Mouse (Mus musculus): ENCODE results near the gene Tspyl3.

The Tspyl3 gene

GRCm38 (mm10) chr2:153227959-153228358 lies 2.7 kb upstream of the Tspyl3 start:
- no peak for DNase-seq

DNA sequence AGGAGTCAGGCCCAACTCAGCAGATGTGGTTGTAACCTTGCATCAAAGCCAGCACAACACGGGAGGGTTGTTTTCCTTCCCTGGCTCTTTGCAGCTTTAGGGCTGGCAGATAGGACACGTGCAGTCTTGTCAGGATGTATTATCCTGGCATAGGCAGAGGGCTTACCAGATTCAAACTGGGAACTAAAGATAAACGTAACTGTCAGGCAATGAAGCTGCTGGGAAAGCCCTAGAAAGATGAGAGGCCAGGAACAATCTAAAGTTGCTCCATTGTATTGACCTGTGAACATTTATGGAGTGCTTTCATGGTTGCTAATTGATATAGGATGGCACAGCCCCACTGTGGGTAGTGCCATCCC lies 333 bp upstream of the Tspyl3 start:
- DNase-seq, result no peak

GRCm38 (mm10) chr2:153222566-153222965 lies 2.7 kb downstream of the Tspyl3 start:
- no peak for DNase-seq

DNA sequence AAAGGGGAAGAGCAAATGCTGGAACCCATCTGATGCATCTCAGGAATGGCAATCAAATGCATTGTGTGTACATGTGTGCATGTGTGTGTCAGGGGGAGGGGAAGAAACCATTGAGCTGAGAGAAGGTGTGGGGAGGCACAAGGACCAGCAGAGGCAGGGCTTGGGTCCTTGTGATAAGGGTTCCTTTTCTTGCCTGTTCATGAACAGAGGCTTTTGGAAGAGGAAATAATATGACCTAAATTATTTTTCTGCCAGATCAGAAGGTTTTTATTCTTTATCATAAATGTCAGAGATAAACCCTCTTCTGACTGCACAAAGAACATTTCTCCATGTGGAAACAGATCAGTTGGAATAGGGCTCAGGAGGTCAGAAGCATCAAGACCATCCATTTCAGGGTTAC lies 3.1 kb downstream of the Tspyl3 start:
- no peak for DNase-seq

- no peak for DNase-seq
Measured at GRCm38 (mm10) chr2:153221620-153222019, 3.6 kb downstream of the Tspyl3 start.

DNA sequence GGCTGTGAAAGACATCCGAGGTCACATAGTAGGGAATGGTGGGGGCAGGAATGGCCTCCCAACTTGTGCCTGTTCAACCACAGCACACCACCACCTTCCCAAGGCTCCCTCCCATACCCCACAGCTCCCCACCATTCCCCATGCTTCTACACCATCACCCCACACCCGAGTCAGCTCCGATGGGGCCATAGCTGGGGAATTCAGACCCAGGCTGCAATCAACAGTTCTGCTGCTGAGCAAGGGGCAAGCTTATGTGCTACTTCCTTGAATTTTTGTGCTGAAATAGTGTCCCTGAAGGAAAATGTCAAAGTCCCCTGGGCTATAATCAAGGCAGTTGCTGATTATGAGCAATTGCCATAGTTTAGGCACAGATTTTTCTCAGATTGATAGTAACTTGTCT lies 6.7 kb downstream of the Tspyl3 start:
- no peak for DNase-seq

DNA sequence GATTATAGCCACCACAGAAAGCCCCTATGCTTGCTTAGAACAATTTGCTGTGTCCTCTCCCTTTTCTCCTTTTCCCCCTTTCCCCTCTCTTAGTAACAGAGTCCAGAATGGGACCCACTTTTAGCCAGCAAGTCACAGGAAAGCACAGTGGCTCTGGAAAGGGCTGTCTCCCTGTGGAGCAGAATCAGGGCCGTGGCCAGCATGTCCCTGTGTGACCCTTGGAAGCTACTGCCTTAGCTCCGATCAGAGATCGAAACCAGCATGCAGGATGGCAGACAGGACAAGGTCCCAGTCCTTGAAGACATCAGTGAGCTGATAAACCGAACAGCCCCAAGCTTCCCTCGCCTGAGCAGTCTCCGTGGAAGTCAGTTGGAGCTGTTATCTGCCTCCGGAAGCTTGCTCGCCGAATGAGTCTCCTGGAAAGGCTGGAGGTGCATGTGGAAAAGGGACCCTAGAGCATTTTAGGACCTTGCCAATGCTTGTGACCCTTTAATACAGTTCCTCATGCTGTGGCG lies 7.4 kb downstream of the Tspyl3 start:
- no peak for DNase-seq

DNA sequence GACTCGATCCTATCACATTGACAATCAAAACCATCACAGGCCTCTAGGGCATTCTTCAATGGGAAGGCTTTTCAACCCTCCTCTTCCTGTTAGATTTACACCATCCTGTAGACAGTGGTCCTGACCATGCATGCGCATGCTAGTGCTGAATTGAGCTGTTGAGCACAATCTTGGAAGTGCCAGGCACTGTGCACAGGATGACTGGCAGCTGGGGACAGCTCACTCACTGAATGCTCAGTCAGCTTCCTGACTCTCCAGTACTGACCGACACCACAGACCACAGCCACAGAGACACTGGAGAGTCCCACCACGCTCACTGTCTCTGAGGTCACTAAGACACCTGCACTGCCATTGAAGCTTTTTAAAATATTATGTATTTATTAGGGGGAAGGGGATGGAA lies 9.8 kb downstream of the Tspyl3 start:
- no peak for DNase-seq

DNA sequence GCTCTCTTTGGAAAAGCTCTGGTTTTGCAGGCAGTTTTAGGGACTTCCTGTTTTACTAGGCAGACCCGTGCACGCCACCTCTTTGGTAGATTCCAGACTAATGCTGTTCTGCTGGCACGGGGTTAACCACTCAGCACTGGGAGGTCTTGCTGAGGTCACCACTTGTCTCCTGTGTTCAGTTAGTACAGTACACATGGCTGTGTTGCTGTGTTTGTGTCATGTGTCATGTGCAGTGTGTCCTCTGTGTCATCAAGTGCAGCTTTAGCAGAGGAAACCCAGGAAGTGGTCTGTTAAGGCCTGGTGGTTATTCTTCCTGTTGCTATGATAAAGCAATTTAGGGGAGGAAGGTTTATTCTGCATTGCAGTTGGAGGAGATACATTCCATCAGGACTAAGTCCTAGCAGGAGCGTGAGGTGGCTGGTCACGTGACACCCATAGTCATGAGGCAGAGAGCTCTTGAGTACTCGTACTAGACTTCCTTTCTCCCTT lies 10.4 kb downstream of the Tspyl3 start:
- DNase-seq, result peak; percentile 64

DNA sequence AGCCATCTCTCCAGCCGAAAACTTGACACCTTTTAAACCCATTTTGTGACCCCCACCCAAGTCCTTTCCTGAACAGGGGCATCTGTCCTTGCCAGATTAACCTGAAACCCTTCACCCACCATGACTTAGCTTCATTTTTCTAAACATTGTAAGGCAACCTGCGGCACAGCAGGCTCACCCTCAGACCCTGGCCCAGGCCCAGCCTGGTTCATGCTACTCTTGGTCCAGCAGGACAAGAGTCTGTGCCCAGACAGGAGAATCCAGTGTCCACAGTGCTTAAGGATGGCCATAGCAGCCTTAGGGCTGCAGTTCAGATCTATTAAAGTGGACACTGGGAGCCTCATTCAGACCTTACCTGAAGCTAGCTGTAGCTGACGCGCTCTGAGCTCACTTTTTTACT lies 11.9 kb downstream of the Tspyl3 start:
- no peak for DNase-seq

DNA sequence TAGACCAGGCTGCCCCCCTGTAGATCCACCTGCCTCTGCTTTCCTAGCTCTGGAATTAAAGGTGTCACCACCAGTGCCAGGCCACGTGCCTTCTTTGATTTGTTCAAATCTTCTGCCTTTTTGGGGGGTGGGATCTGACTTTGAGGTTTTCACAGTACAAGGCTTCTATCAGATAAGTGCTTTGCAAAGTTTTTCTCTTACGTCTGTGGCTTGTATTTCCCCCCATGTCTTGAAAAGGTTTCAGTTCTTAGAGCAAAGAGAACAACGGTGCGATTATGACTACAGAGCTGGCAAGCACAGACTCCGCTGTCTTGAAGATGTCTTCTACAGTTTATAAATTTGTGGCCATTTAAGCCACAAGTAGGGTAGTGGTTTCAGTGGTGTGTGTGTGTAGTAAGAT lies 13.8 kb downstream of the Tspyl3 start:
- DNase-seq, result no peak

- DNase-seq, result no peak
Measured at GRCm38 (mm10) chr2:153209286-153209685, 16.0 kb downstream of the Tspyl3 start.

DNA sequence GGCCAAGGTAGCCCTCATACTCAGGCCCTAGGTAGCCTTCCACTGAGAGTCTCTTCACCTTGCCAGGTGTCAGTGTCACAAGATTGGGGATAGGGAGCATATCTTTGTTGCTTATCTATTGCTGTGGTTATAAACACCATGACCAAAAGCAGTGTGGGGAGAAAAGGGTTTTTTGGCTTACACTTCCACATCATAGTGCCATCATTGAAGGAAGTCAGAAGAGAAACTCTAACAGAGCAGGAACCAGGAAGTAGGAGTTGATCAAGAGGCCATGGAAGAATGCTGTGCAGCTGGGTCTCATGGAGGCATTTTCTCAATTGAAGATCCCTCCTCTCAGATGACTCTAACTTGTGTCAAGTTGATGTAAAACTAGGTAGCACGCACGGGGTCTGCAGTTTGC lies 17.1 kb downstream of the Tspyl3 start:
- DNase-seq, result no peak

GRCm38 (mm10) chr2:153202766-153203165 lies 22.5 kb downstream of the Tspyl3 start:
- no peak for DNase-seq

DNA sequence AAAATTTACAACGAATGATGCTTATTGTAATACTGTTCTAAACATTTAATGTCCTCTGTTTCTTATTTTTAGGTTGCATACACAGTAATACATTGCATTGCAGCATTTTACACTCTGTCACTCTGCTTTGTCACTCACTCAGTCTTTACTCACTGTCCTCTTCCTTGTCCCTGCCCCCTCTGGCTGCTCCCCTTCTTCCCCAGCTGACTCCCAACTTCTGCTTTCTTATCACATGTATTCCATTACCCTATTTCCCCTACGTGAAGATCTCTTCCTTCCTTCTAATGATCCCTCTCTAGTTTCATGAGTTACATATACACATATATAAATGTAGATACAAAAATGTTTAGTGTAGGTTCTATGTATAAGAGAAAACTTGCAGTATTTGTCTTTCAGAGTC lies 26.1 kb downstream of the Tspyl3 start:
- peak; percentile 20 for DNase-seq

- DNase-seq, result peak; percentile 20
Measured at GRCm38 (mm10) chr2:153198485-153198884, 26.8 kb downstream of the Tspyl3 start.

DNA sequence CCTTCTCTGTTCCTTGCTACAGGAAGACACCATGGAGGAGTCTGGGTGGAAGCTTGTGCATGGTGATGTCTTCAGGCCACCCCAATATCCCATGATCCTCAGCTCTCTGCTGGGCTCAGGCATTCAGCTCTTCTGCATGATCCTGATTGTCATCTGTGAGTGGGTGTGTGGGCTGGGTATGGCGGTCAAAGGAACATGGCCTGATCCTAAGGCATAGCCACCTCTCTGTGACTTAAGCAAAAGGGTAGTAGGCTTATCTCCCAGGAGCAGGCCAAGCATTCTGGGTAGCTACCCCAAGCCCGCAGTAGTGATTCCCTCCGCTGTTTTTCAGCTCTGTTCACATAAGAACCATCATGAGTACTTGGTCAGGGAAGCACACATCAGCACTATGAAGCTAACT lies 31.0 kb downstream of the Tspyl3 start:
- no peak for DNase-seq

GRCm38 (mm10) chr2:153191242-153191641 lies 34.0 kb downstream of the Tspyl3 start:
- no peak for DNase-seq

- no peak for DNase-seq
Measured at GRCm38 (mm10) chr2:153187848-153188247, 37.4 kb downstream of the Tspyl3 start.

DNA sequence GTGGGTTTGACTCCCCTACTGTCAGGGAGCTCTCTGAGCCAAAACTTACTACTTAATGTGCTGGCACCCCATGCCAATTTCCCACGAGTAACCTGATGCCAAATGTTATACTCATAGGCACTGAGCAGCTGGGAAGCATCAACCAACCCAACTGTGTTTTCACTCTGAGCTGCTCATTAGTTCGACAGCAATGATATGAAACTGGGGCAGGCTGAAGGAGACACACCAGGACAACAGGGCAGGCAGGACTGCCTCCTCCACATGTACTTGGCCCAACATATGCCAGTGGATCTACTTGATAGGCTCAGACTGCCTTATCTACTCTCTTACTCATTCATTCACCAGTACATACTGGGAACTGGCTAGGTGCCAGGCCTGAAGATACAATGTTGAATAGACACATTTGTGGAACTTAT lies 39.1 kb downstream of the Tspyl3 start:
- DNase-seq, result peak; percentile 33

GRCm38 (mm10) chr2:153179961-153180360 lies 45.3 kb downstream of the Tspyl3 start:
- DNase-seq, result no peak

DNA sequence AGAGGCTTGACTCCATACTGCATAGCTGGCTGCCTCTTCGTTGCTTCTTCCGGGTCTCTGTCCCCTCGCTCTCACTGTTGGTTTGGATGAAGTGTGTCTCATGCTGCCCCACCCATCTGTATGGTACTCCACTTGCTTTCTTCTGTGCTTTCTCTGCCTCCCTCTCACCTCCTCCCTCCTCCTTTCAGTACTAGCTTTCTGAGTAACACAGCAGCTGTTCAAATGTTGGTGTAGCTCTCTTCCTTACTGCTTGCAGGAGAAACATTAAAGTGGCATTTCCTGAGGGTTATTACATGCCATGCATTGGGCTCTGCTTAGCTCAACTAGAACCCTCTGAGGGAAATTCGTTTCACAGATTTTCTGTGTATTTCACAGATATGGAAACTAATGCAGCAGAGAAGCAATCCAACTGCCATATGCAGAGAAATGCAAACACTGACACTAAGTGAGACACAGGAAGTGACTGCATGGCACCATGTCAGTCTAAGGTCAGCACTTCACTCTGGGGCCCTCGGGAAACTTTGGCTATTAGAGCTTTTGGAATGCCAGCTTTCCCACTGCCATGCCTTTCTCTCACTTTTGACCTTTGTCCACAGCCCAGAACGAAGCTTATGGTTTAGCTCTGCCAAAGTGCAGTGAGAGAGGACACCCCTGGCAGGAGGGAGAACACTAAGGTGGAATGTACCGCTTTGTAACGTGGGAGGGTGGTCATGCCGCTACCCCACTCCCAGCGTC lies 45.9 kb downstream of the Tspyl3 start:
- no peak for DNase-seq

DNA sequence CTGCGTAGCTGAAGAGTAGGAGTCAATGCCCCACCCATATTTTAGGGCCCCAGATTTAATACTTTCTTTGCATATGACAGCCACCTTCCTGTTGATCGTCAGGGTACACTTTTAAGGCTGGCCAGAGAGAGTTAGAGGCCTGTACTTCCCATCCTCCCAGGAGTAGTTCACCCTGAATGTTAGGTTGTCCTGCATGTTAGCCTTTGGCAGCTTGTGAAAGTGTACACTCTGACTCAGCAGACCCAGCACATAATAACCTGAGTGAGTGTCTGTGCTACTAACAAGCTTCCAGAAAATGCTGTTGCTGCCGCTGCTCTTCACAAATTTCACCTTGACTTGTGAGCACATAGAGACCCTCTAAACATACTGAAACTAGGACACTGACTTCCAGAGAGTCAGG lies 48.1 kb downstream of the Tspyl3 start:
- DNase-seq, result peak; percentile 22

DNA sequence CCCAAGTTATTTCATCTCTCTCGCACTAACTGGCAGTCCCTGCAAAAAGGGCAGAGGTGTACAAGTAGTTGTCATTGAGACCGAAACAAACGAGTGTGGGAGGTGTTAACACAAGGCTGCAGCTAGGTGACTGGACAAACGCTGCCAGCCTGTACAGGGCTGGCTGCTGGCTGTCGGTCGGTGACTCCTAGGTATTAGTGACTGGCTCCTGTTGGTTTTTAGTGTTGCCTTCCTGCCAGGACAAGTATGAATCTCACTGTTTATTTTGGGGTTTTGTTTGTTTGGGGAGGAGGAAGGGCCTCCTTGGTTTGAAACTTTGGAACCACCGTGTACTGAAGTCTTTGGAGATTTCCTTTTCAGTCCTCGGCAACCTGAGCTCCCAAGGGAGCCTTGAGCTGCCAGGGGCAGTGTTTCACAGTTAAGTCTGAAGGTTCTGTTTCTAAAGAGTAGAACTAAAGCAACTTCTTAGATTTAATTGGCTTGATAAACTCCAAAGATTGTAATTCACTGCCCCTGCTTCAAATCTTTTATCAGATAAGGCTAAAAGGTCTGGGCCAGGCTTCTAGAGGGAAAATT lies 49.2 kb downstream of the Tspyl3 start:
- peak; percentile 16 for DNase-seq

All from lung, postnatal 36 days (tissue).